Comparison of ENCODE assay signal across 20 mouse cellular contexts in genomic region chr5:74250308-74250707, GRCm38 (mm10). TPM values are rescaled to one million over a fixed set of nuclear protein-coding genes. Genes with fewer than 3 reads are reported as not detected.
A peak's percentile ranks its signal among the peaks of the same experiment; 100 is the strongest.
DNase-seq lines count a peak whose midpoint lies in the region; ATAC-seq and TF ChIP-seq lines count a peak whose summit lies in the region.
"Had no signal": no experiment of that assay in that cellular context is flagged by ENCODE, and none has a peak within 500 bp of the region (broad histone marks: within the 10 kb centered on the region; RNA-seq: fewer than 3 reads in every experiment).

No protein-coding gene starts in this region.

- TF ChIP-seq CTCF in hindbrain, postnatal 0 days (IDR thresholded peaks at IDR 0.05; ENCODE audit: low read depth), result no peak

- H3K36me3 ChIP-seq in hindbrain, postnatal 0 days (ENCODE audit: insufficient read depth, low read length), result no peaks in the 10 kb centered on the region
- no peaks in the 10 kb centered on the region for H3K36me3 ChIP-seq in hindbrain, embryonic 11.5 days (ENCODE audit: control insufficient read depth, insufficient read depth, low read length)
- H3K36me3 ChIP-seq in embryonic facial prominence, embryonic 12.5 days, result no peaks in the 10 kb centered on the region
- no peaks in the 10 kb centered on the region for H3K36me3 ChIP-seq in limb, embryonic 14.5 days (ENCODE audit: control insufficient read depth, insufficient read depth, low read length)
- H3K36me3 ChIP-seq: liver, embryonic 12.5 days; lung, embryonic 15.5 days; midbrain, embryonic 13.5 days; neural tube, embryonic 15.5 days had no signal

- H3K9ac ChIP-seq in hindbrain, postnatal 0 days (replicated peaks; ENCODE audit: low read length), result 0 out of 2 replicates have a peak overlapping the region, but pooled peaks have one; percentile 5
- no peak overlapping the region for H3K9ac ChIP-seq in hindbrain, embryonic 11.5 days (ENCODE audit: low read depth, low read length)
- H3K9ac ChIP-seq in embryonic facial prominence, embryonic 12.5 days, result 0 out of 2 replicates have a peak overlapping the region, but pooled peaks have one; percentile 24
- no peak overlapping the region for H3K9ac ChIP-seq in limb, embryonic 14.5 days (ENCODE audit: low read depth, low read length, severe bottlenecking)
- H3K9ac ChIP-seq: liver, embryonic 12.5 days; lung, embryonic 15.5 days; midbrain, embryonic 13.5 days; neural tube, embryonic 15.5 days had no signal

- no peaks in the 10 kb centered on the region for H3K9me3 ChIP-seq in hindbrain, postnatal 0 days (ENCODE audit: low read length)
- no peaks in the 10 kb centered on the region for H3K9me3 ChIP-seq in hindbrain, embryonic 11.5 days (ENCODE audit: control insufficient read depth, low read length)
- H3K9me3 ChIP-seq in embryonic facial prominence, embryonic 12.5 days, result no peaks in the 10 kb centered on the region
- H3K9me3 ChIP-seq in limb, embryonic 14.5 days (ENCODE audit: control insufficient read depth, low read length), result no peaks in the 10 kb centered on the region
- H3K9me3 ChIP-seq: liver, embryonic 12.5 days; lung, embryonic 15.5 days; midbrain, embryonic 13.5 days; neural tube, embryonic 15.5 days had no signal

- 65% methylated on average over 7 of the region's 7 CpGs for WGBS in hindbrain, postnatal 0 days
- WGBS in hindbrain, embryonic 11.5 days, result 54% methylated on average over 7 of the region's 7 CpGs
- 37% methylated on average over 7 of the region's 7 CpGs for WGBS in embryonic facial prominence, embryonic 12.5 days
- 33% methylated on average over 7 of the region's 7 CpGs for WGBS in limb, embryonic 14.5 days

- no peaks in the 10 kb centered on the region for H3K27me3 ChIP-seq in hindbrain, postnatal 0 days (ENCODE audit: insufficient read depth, low read length)
- H3K27me3 ChIP-seq in hindbrain, embryonic 11.5 days (ENCODE audit: control insufficient read depth, insufficient read depth, low read length), result 0 out of 2 replicates have a peak, but pooled peaks cover 3% of the 10 kb centered on the region
- H3K27me3 ChIP-seq in embryonic facial prominence, embryonic 12.5 days, result no peaks in the 10 kb centered on the region
- H3K27me3 ChIP-seq in limb, embryonic 14.5 days (ENCODE audit: control insufficient read depth, insufficient read depth, low read length), result no peaks in the 10 kb centered on the region
- H3K27me3 ChIP-seq: CH12.LX; liver, embryonic 12.5 days; lung, embryonic 15.5 days; midbrain, embryonic 13.5 days; neural tube, embryonic 15.5 days had no signal

- TF ChIP-seq POLR2A in limb, embryonic 14.5 days (IDR thresholded peaks at IDR 0.05; ENCODE audit: borderline replicate concordance, extremely low read depth, insufficient read depth, insufficient read length), result no peak

- DNase-seq in gastrocnemius, adult 18-20 months (ENCODE audit: low spot score), result peak; percentile 45
- no peak for DNase-seq in gastrocnemius, postnatal 36 days
- no peak for DNase-seq in hindbrain, postnatal 0 days (ENCODE audit: low spot score)
- DNase-seq in hindbrain, embryonic 11.5 days (ENCODE audit: low spot score), result no peak
- DNase-seq in limb, embryonic 14.5 days (ENCODE audit: low spot score), result no peak
- no peak for DNase-seq in kidney, adult 18-20 months
- no peak for DNase-seq in thymus, postnatal 10 days (ENCODE audit: low spot score in 2 of 2)
- DNase-seq: adrenal gland, adult 2 months; cerebellum, postnatal 25 days; heart, postnatal 10 days; right cerebral cortex, postnatal 4 days had no signal

- H3K4me1 ChIP-seq in hindbrain, postnatal 0 days (ENCODE audit: insufficient read depth, low read length), result peaks cover 12% of the 10 kb centered on the region
- no peaks in the 10 kb centered on the region for H3K4me1 ChIP-seq in hindbrain, embryonic 11.5 days (replicated peaks; ENCODE audit: control insufficient read depth, insufficient read depth, low read length)
- peaks cover 44% of the 10 kb centered on the region for H3K4me1 ChIP-seq in embryonic facial prominence, embryonic 12.5 days
- H3K4me1 ChIP-seq in limb, embryonic 14.5 days (ENCODE audit: control insufficient read depth, insufficient read depth, low read length), result peaks cover 20% of the 10 kb centered on the region

- no peak overlapping the region for H3K27ac ChIP-seq in hindbrain, postnatal 0 days
- H3K27ac ChIP-seq in hindbrain, embryonic 11.5 days (ENCODE audit: low read depth, low read length), result no peak overlapping the region
- peak overlapping the region; percentile 64 for H3K27ac ChIP-seq in embryonic facial prominence, embryonic 12.5 days
- peak overlapping the region; percentile 15; the same call in 1 of the 2 replicates for H3K27ac ChIP-seq in limb, embryonic 14.5 days (replicated peaks; ENCODE audit: low read depth, low read length)
- H3K27ac ChIP-seq: kidney, postnatal 0 days; liver, embryonic 12.5 days; macrophage; midbrain, embryonic 13.5 days; neural tube, embryonic 15.5 days had no signal

- no peak overlapping the region for H3K4me2 ChIP-seq in hindbrain, postnatal 0 days (ENCODE audit: low read depth, low read length)
- no peak overlapping the region for H3K4me2 ChIP-seq in hindbrain, embryonic 11.5 days (replicated peaks; ENCODE audit: low read depth, low read length)
- no peak overlapping the region for H3K4me2 ChIP-seq in embryonic facial prominence, embryonic 12.5 days (replicated peaks)
- no peak overlapping the region for H3K4me2 ChIP-seq in limb, embryonic 14.5 days (replicated peaks; ENCODE audit: low read depth, low read length, severe bottlenecking)
- H3K4me2 ChIP-seq: liver, embryonic 12.5 days; lung, embryonic 15.5 days; midbrain, embryonic 13.5 days; neural tube, embryonic 15.5 days had no signal

- no peak overlapping the region for H3K4me3 ChIP-seq in hindbrain, postnatal 0 days (ENCODE audit: low read length)
- H3K4me3 ChIP-seq in hindbrain, embryonic 11.5 days (ENCODE audit: low read depth, low read length), result no peak overlapping the region
- no peak overlapping the region for H3K4me3 ChIP-seq in embryonic facial prominence, embryonic 12.5 days
- H3K4me3 ChIP-seq in limb, embryonic 14.5 days (replicated peaks; ENCODE audit: low read length), result no peak overlapping the region
- H3K4me3 ChIP-seq: liver, embryonic 12.5 days; lung, embryonic 15.5 days; midbrain, embryonic 13.5 days; myocyte; neural tube, embryonic 15.5 days had no signal

- no peak for ATAC-seq in hindbrain, postnatal 0 days
- no peak for ATAC-seq in hindbrain, embryonic 11.5 days (ENCODE audit: low FRiP score)
- no peak for ATAC-seq in embryonic facial prominence, embryonic 12.5 days (ENCODE audit: insufficient number of reproducible peaks, insufficient read depth, low FRiP score, low TSS enrichment)
- ATAC-seq in limb, embryonic 14.5 days (ENCODE audit: low FRiP score, low read depth), result no peak
- ATAC-seq: liver, embryonic 12.5 days; midbrain, embryonic 13.5 days had no signal

- intact Hi-C loops in gastrocnemius, postnatal 36 days (cut with DNase I), result no loop called here

RNA-seq across cellular contexts. Expression of gene Rasl11b, which starts 55.2 kb away (rescaled TPM):
- 1 to 10 TPM; 2.8 to 4.7 TPM for total RNA-seq in gastrocnemius, adult 18-20 months (2021)
- 1 to 10 TPM; 2.4 to 4.0 TPM for total RNA-seq in gastrocnemius, postnatal 36 days (2021)
- 5.9 and 7.2 TPM in 2 replicates for total RNA-seq in hindbrain, postnatal 0 days (2014; rRNA removed)
- 16.7 and 17.1 TPM in 2 replicates for polyA plus RNA-seq in hindbrain, postnatal 0 days (2015; fragmentation: Nextera tagmentation; extraction: Ambion mirVana)
- 30.1 and 33.4 TPM in 2 replicates for polyA plus RNA-seq in hindbrain, embryonic 11.5 days (2014; fragmentation: Nextera tagmentation; extraction: Ambion mirVana)
- 134 and 140 TPM in 2 replicates for polyA plus RNA-seq in embryonic facial prominence, embryonic 12.5 days (2016; fragmentation: Nextera tagmentation; extraction: Ambion mirVana)
- polyA plus RNA-seq in limb, embryonic 14.5 days (2012; rRNA removed), result 111 and 146 TPM in 2 replicates
- polyA plus RNA-seq in limb, embryonic 14.5 days (2014; fragmentation: Nextera tagmentation; extraction: Ambion mirVana), result 102 and 116 TPM in 2 replicates
- polyA plus RNA-seq: macrophage had no signal

Comparison
In these comparisons a context has a peak if more than half of its experiments do, and no peak if none do; other contexts are left out.
1. H3K9ac ChIP-seq: peak in hindbrain, postnatal 0 days (single experiment) and embryonic facial prominence, embryonic 12.5 days (single experiment); none in hindbrain, embryonic 11.5 days (single experiment) and limb, embryonic 14.5 days (single experiment).
2. H3K27ac ChIP-seq: peak in embryonic facial prominence, embryonic 12.5 days (single experiment) and limb, embryonic 14.5 days (single experiment); none in hindbrain, postnatal 0 days (single experiment) and hindbrain, embryonic 11.5 days (single experiment).